Mouse (Mus musculus) brain, embryonic 14.5 days (tissue): ENCODE results near the gene Eya3.

Experiments
- CTCF ChIP-seq: fragments of 200-500 bp; IDR thresholded peaks from 2 replicates; pipeline ENCODE4 v1.5.1; 2012; ENCODE audit warnings: inconsistent platforms, mild to moderate bottlenecking, moderate library complexity, borderline replicate concordance; ENCODE audit not compliant: insufficient read depth, insufficient read length; ENCODE audit errors: extremely low read depth
- POLR2A ChIP-seq: fragments of 200-500 bp; IDR thresholded peaks from 2 replicates; pipeline ENCODE4 v1.6.1; 2012; ENCODE audit warnings: mild to moderate bottlenecking, inconsistent platforms, borderline replicate concordance; ENCODE audit not compliant: poor library complexity, insufficient read depth, insufficient read length, severe bottlenecking; ENCODE audit errors: extremely low read depth

GRCm38 (mm10) chr4:132611320-132611719 lies 27.5 kb upstream of the Eya3 start:
- no peak for TF ChIP-seq CTCF
- no peak for TF ChIP-seq POLR2A
